Mouse (Mus musculus): ENCODE results near the gene Ctnna3.

GRCm38 (mm10) chr10:63689233-63689632, 259.3 kb downstream of the Ctnna3 start:
- no peak for TF ChIP-seq TBP (IDR thresholded peaks at IDR 0.05; ENCODE audit: low read depth, low read length)
- no peak for TF ChIP-seq CHD2 (IDR thresholded peaks at IDR 0.05; ENCODE audit: low read length)
- no peak for TF ChIP-seq EP300 (IDR thresholded peaks at IDR 0.05; ENCODE audit: low read depth in 1 of 2, low read length in 2 of 2)
- no peak for TF ChIP-seq POLR2A (IDR thresholded peaks at IDR 0.05; ENCODE audit: control insufficient read depth in 1 of 2, insufficient read depth in 1 of 2, low read depth in 1 of 2, low read length in 2 of 2, poor library complexity in 1 of 2)
- TF ChIP-seq MAX (IDR thresholded peaks at IDR 0.05; ENCODE audit: low read length) = no peak
- TF ChIP-seq NELFE (IDR thresholded peaks at IDR 0.05; ENCODE audit: low read depth, low read length) = no peak
- no peak for TF ChIP-seq NRF1 (IDR thresholded peaks at IDR 0.05; ENCODE audit: insufficient read depth, low read depth, low read length, poor library complexity, severe bottlenecking)
- no peak for TF ChIP-seq SMC3 (IDR thresholded peaks at IDR 0.05; ENCODE audit: low read depth, low read length)
